Mouse (Mus musculus) lung, postnatal 14 days (tissue): Measurements from ENCODE around the gene Axin1.
"Not testable (repeated sequence)": the region's sequence is repeated elsewhere in the genome, so short reads cannot be mapped to it uniquely, and the experiment has no call there.

Source experiments
- DNase-seq: peaks from one replicate; pipeline ENCODE4 v3.0.0; 2021

The Axin1 gene

DNA sequence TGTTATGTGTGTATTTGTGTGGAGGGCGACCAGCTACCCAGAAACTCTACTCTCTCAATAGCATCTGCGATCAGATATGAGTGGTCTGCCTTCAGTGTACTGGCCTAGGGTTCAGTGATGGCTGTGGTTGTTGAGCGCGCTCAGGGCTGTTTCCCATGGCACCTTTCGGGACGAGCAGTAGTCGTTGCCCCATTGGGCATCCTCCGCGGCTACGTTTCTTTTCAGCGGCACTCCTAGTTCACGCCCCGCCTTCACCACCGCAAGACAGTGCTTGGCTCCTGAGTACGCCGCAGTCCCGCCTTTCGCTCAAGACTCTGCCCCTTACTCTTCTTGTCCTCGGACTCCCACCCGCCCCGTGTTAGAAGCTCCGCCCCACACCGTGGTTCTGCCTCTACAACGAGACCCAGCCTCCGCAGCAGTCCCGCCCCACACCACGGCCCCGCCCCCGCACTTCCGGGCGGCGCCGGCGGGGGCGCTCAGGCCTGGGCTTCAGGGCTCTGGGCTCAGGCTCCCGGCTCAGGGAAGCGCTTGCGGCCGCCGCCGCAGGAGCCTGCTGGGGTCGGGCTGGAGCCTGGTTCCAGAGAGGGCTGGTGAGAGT, at the start of gene Axin1:
Gene Axin1 (plus strand): TSS at position 450 of the 598 bp plus-strand sequence.
- peak; percentile 93 for DNase-seq

- peak; percentile 92 for DNase-seq
Measured at GRCm38 (mm10) chr17:26089905-26090632, 48.4 kb upstream of the Axin1 start, which contains the start of gene Decr2. Gene Decr2 (minus strand): TSS chr17:26090337.

- DNase-seq, result no peak
Measured at GRCm38 (mm10) chr17:26094531-26095110, 43.9 kb upstream of the Axin1 start.

DNA sequence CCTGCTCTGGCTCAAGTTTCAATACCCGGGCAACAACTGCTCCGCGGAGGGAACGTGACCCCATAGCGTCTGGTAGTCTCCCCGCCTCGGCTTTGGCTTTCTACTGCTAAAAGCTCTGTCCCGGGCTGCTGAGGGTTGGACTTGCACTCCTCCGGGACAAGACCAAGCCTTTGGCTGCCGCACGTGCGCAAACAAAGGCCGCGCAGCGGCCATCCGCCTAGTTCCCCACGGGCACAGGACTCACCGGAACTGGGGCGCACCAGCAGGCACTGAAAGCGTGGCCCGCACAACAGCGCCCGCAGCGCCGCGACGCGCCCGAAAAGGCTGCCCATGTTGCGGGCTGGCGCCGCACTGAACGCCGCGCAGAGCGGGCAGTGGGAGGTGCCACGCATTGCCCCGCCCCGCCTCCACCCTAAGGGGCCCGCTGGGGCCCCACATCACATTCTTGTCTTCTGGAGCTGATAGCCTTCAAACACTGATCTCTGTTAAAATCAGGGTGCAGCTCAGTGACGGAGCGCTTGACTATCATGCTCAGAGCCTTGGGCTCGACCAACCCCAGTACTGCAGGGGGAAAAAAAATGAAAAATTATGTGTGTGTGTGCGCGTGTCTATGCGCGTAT, 43.3 kb upstream of the Axin1 start, which contains the start of gene Nme4:
Gene Nme4 (minus strand): TSS at position 482 of the 620 bp plus-strand sequence.
- DNase-seq, result peak; percentile 34

DNA sequence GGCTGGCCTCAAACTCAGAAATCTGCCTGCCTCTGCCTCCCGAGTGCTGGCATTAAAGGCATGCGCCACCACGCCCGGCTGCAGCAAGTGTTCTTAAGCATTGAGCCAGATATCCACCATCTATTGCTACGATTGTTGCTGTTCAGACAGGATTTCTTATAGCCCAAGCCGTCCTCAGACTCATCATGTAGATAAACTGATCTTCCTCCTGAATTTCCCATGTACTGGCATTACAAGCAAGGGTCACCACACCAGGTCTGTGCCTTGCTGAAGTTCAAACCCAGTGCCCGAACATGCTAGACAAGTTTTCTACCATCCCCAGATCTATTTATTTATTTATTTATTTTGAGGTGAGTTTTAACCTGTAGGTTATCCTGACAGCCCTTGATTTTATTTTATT, 40.0 kb upstream of the Axin1 start:
- DNase-seq, result no peak

GRCm38 (mm10) chr17:26099316-26099715, 39.2 kb upstream of the Axin1 start:
- not testable (repeated sequence) for DNase-seq

DNA sequence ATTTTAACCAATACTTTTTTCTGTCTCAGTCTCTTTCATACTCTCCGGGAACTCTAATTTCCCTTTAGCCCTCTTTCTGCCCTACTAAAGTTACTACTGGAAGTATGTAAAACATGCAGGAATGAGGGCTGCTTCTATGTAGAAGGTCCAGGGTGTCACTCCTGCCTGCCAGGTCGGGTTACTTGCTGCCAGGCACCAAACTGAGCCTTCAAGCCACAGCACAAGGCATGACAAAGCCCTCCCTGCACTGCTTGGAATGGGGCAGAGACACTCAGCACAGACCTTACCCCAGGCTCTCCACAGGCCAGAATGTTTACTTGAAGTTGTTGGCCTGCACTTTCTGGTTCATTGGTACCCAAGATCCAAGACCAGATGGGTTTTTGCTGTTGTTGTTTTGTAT, 38.3 kb upstream of the Axin1 start:
- DNase-seq, result no peak

DNA sequence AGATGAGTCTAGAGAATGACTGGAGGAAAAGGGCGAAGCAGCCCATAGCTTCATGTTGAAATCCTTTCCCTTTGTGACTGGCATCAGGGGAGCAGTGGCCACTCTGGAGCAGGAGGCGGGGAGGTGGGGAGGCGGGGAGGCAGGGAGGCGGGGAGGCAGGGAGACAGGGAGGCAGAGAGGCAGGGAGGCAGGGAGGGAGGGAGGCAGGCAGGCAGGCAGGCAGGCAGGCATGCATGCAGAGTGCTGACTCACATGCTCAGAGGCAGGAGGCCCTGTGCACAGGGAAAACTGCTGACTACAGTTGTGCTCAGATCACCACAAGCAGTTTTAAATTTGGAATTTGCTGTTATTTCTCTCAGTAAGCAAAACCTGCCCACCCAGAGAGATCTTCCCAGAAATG, 37.0 kb upstream of the Axin1 start:
- no peak for DNase-seq

DNA sequence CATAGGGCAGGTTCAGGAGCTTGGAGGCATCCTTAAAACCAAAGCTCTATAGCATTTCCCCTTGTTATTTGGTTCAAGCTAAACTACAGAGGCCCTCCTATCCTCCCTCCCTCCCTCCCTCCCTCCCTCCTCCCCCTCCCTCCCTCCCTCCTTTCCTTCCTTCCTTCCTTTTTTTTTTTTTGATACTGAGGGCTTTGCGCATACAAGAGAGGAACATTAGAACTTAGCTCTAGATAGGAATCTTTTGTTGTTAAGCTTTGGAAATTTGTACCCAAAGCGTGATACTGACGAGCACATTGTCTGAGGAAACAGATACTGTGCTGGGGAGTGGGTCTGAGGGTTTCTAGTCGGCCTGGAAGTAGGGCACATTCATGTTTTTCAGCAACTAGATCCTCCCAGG, 32.9 kb upstream of the Axin1 start:
- no peak for DNase-seq

DNA sequence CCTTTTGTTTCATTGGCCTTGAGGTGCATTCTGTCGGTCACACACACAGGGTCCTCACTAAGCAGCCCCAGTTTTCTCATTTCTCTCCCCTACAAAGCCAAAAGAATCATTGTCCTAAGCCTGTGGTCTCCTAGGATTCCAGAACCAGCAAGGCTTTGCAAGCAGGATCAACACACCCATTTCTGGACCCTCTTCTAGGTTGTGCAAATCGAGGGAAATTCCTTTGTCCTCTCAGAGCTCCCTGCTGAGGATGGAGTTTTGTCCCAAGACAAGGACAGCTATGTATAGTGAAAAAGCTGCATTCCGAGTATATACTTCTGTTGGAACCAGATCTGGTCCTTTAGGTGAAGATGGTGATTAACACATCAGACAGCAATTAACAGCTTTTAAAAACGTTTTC, 28.3 kb upstream of the Axin1 start:
- no peak for DNase-seq

GRCm38 (mm10) chr17:26111024-26111423, 27.5 kb upstream of the Axin1 start:
- no peak for DNase-seq

- no peak for DNase-seq
Measured at GRCm38 (mm10) chr17:26111722-26112121, 26.8 kb upstream of the Axin1 start.

GRCm38 (mm10) chr17:26112751-26113150, 25.7 kb upstream of the Axin1 start:
- DNase-seq, result no peak

DNA sequence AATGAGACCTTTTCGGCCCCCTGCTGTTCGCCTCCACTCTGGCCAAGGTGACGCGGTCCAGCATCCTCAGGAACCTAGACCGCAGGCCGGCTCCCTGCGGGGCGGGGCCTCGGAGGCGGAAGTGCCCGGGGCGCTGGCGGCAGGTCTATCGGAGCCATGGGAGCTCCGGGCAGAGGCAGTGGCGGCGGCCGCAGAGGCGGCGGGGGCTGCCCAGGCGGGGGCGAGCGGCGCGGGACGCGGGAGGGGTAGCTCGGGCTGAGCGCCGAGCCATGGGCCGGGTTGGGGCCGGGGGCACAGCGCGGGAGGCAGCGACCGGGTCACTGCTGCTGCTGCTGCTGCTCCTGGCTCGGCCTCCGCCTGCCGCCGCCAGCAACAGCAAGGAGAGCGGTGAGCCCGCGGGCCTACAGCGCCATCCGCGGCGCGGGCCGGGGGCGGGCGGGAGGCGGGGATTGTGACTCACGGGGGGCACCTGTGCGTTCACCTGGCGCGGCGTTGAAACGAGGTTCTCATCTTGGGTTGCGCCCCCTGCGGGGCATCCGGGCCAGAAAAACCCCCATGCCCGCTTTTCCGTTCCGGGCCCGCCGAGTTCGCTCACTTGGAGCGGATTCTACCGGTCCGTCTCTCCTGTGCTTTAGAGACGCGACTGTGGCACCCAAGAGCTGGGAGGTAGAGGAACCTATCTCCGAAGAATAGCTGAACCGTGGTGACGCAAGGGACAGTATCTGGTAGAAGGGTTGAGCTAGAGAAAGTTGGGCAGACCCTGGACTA, 25.1 kb upstream of the Axin1 start, which contains the start of gene Tmem8:
Gene Tmem8 (plus strand): TSS at position 119 of the 768 bp plus-strand sequence.
- DNase-seq, result peak; percentile 70

GRCm38 (mm10) chr17:26114061-26114460, 24.4 kb upstream of the Axin1 start:
- DNase-seq, result no peak

- DNase-seq, result not testable (repeated sequence)
Measured at GRCm38 (mm10) chr17:26114461-26114860, 24.0 kb upstream of the Axin1 start.

DNA sequence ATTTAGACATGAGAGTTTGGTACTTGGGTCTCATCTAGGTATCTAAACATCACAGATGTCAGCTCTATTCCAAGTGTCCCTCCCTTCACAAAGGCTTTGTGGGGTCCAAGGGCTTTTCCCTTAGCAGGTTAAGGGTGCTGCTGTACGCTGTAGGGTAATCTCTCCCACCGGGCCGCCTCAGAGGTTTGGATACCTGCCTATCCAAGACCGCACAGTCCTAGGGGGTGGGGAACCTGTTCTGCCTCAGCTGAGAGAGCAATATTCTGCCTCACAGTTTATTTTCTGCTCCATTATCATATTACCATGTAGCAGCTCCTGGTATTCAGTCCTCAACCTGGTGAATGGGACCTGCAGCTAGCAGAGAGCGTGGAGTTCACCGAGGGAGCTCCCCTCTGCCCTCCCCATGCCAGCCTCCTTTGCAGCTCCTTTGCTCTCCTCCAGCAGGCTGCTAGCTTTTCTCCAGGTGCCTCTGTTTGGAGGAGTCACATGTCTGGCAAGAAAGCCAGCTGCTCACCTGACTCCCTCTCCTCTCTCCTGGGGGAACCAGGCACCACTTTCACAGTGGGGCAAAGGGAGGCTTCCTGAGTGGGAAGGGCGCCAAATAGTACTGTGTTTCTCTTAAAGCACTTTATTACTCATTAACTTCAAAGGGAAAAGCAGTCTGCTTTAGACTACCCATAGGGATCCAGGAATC, 23.1 kb upstream of the Axin1 start:
- DNase-seq, result peak; percentile 44

GRCm38 (mm10) chr17:26115956-26116487, 22.5 kb upstream of the Axin1 start:
- DNase-seq, result no peak

DNA sequence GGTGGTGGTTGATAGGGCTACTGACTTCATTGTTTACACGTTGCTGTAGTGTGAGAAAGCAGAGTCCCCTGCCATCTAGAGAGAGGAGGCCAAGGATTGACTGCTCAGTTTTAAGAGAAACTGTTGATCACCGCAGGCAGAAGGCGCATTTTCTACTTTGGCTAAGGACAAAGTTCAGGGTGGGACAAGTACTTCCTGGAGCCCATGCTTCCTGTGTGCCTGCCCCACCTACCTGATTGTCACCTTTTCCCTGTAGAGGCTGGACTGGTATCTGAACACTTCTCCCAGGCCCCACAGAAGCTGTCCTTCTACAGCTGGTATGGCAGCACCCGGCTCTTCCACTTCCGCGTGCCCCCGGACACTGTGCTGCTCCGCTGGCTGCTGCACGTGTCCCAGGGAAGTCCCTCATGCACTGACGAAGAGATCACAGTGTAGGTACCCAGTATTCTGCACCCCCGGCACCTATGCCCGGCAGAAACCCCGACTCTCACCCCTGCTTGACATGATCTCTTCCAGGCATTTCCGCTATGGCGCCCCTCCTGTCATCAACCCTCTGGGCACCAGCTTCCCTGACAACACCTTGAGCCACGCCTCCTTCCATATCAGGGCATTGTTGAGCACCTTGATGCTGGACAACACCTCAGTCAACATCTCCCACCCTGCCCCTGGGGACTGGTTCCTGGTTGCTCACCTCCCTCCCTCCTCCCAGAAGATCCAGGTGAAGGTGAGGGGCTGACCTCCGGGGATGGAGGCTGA, 21.8 kb upstream of the Axin1 start:
- no peak for DNase-seq

- DNase-seq, result peak; percentile 65
Measured at GRCm38 (mm10) chr17:26119766-26120710, 18.4 kb upstream of the Axin1 start.
